Mouse (Mus musculus) liver, adult 2 months (tissue): ENCODE data around the gene Ccdc136. TPM values are rescaled to one million over a fixed set of nuclear protein-coding genes. Genes with fewer than 3 reads are reported as not detected.
A peak's percentile ranks its signal among the peaks of the same experiment; 100 is the strongest.
"Not testable (repeated sequence)": the region's sequence is repeated elsewhere in the genome, so short reads cannot be mapped to it uniquely, and the experiment has no call there.

Source experiments
- DNase-seq: peaks from one replicate; pipeline ENCODE4 v3.0.0-alpha.2; 2011; ENCODE audit warnings: low read depth, low spot score; ENCODE audit errors: extremely low read depth
- H3K27ac ChIP-seq: fragments of 200-500 bp; replicated peaks from 2 replicates; pipeline ENCODE4 v1.5.1; 2012; ENCODE audit warnings: low read depth, mild to moderate bottlenecking, control low read depth, inconsistent platforms, low read length; ENCODE audit not compliant: insufficient read depth
- H3K27me3 ChIP-seq: fragments of 200-500 bp; 2 replicates; pipeline ENCODE4 v1.6.1; 2012; ENCODE audit warnings: mild to moderate bottlenecking, moderate library complexity, low read length, inconsistent platforms; ENCODE audit not compliant: control insufficient read depth, insufficient read depth
- H3K36me3 ChIP-seq: fragments of 200-500 bp; 2 replicates; pipeline ENCODE4 v1.6.1; 2012; ENCODE audit warnings: low read length, inconsistent platforms; ENCODE audit not compliant: control insufficient read depth, insufficient read depth
- H3K4me1 ChIP-seq: fragments of 200-500 bp; 2 replicates; pipeline ENCODE4 v1.6.1; 2011; ENCODE audit warnings: low read length; ENCODE audit not compliant: control insufficient read depth, insufficient read depth
- H3K4me3 ChIP-seq: fragments of 200-500 bp; 2 replicates; pipeline ENCODE4 v1.5.1; 2011; ENCODE audit warnings: low read depth, mild to moderate bottlenecking, control low read depth, low read length, moderate library complexity; ENCODE audit not compliant: insufficient read depth
- H3K79me2 ChIP-seq: fragments of 200-500 bp; 2 replicates; pipeline ENCODE4 v1.6.1; 2012; ENCODE audit warnings: inconsistent platforms, mild to moderate bottlenecking, low read length, moderate library complexity; ENCODE audit not compliant: control insufficient read depth, insufficient read depth
- H3K9ac ChIP-seq: fragments of 200-500 bp; 2 replicates; pipeline ENCODE4 v1.6.1; 2012; ENCODE audit warnings: low read depth, mild to moderate bottlenecking, control low read depth, inconsistent platforms, low read length
- CTCF ChIP-seq: fragments of 200-500 bp; IDR thresholded peaks from 2 replicates; pipeline ENCODE4 v1.5.1; 2011; ENCODE audit warnings: low read depth, low read length, control low read depth
- POLR2A ChIP-seq: fragments of 200-500 bp; IDR thresholded peaks from 2 replicates; pipeline ENCODE4 v1.6.1; 2011; ENCODE audit warnings: low read length, control low read depth; ENCODE audit not compliant: insufficient read depth; ENCODE audit errors: extremely low read depth
- WGBS: fragments of 180-500 bp; shearing (Covaris S2); methylation state at CpG from one replicate; pipeline ENCODE4 v1.1.7; 2018; 5-methylcytosine and 5-hydroxymethylcytosine counted together
- polyA plus RNA-seq: library from polyadenylated mRNA; depleted of rRNA; stranded (reverse); fragments of >200 nt; gene quantifications from 2 replicates; pipeline ENCODE4 v1.2.3, GENCODE M21; 2012
- total RNA-seq: library from RNA; depleted of rRNA; stranded (reverse); fragments of >200 nt; gene quantifications from 2 replicates; pipeline ENCODE4 v1.2.3, GENCODE M21; 2014

Gene Ccdc136
- total and polyA plus RNA-seq, 2 experiments = 0.09 to 0.34 TPM

DNA sequence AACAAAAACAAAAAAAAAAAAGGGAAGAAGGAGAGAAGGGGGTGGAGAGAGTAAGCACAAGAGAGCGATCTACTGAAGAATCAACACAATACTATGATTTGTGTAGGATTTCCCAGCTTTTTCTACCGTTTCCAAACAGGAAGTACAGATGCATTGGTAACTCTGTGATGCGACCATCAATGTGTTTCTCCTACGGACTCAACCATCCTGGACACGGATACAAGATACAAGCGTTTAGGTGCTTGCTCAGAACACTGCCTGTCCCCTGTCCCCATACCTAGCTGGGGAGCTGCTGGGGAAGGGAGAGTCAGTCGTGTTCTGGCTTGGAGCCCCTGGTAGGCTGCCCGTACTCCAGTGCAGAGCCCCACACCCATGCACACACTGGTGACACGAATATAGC lies 6.7 kb upstream of the Ccdc136 start:
- TF ChIP-seq CTCF = no peak
- TF ChIP-seq POLR2A = no peak
- DNase-seq = no peak
- H3K27ac ChIP-seq = no peak overlapping the region
- H3K9ac ChIP-seq = no peak overlapping the region
- no peaks in the 10 kb centered on the region for H3K79me2 ChIP-seq
- peaks cover under 1% of the 10 kb centered on the region; the same call in 1 of the 2 replicates for H3K27me3 ChIP-seq
- WGBS = 47% methylated on average over 9 of the region's 9 CpGs
- H3K4me1 ChIP-seq = peaks cover 3% of the 10 kb centered on the region
- no peaks in the 10 kb centered on the region for H3K36me3 ChIP-seq
- H3K4me3 ChIP-seq = no peak overlapping the region

DNA sequence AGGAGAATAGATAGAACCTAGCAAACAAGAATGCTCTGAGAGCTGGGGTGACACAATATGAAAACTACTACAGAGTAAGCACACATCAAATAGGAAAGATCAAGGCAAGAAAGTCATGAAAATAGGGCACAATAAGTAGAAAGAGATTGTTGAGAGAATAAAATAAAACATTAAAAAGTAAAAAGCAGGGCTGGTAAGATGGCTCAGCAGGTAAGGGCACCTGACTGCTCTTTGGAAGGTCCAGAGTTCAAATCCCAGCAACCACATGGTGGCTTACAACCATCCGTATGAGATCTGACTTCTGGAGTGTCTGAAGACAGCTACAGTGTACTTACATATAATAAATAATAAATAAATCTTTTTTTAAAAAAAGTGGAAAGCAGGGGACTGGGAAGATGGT lies 5.6 kb upstream of the Ccdc136 start:
- H3K9ac ChIP-seq, H3K79me2 ChIP-seq, H3K27ac ChIP-seq, H3K4me1 ChIP-seq, H3K27me3 ChIP-seq, H3K4me3 ChIP-seq, DNase-seq, H3K36me3 ChIP-seq: not testable (repeated sequence)
- WGBS = 73% methylated on average over 1 of the region's 1 CpGs

DNA sequence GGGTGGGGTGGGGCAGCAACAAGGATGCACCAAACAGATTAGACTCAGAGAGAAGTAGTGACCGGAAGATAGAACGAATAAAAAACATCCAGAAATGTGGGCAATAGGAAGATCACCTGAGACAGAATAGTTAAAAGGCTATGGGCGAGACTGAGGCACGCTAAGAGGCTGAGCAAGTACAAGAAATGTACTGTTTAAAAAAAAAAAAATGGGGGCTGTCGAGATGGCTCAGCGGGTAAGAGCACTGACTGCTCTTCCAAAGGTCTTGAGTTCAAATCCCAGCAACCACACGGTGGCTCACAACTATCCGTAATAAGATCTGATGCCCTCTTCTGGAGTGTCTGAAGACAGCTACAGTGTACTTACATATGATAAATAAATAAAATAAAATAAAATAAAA lies 4.9 kb upstream of the Ccdc136 start:
- H3K4me3 ChIP-seq, H3K27me3 ChIP-seq, H3K79me2 ChIP-seq, H3K27ac ChIP-seq, H3K9ac ChIP-seq, DNase-seq, H3K36me3 ChIP-seq, H3K4me1 ChIP-seq: not testable (repeated sequence)
- 72% methylated on average over 8 of the region's 8 CpGs for WGBS

DNA sequence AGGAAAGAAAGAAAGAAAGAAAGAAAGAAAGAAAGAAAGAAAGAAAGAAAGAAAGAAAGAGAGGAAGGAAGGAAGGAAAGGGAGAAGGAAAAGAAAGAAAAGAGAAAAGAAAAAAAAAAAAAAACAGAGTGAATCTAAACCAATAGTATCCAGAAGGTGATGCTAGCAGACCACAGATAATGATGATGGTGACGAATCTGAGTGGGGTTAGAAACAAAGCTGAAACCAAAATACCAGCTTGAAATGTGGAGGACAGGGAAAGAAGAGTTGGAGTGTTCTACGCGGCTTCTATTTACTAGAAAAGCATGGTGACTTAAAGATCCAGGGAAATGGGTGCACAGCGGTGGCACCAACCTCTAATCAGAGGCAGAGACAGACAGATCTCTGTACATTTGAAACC lies 4.3 kb upstream of the Ccdc136 start:
- H3K9ac ChIP-seq = no peak overlapping the region
- H3K36me3 ChIP-seq = no peaks in the 10 kb centered on the region
- WGBS = 71% methylated on average over 4 of the region's 4 CpGs
- no peak for DNase-seq
- no peaks in the 10 kb centered on the region for H3K79me2 ChIP-seq
- peaks cover 8% of the 10 kb centered on the region for H3K4me1 ChIP-seq
- no peak for TF ChIP-seq CTCF
- no peak for TF ChIP-seq POLR2A
- H3K27ac ChIP-seq = no peak overlapping the region
- peaks cover 7% of the 10 kb centered on the region; the same call in 1 of the 2 replicates for H3K27me3 ChIP-seq
- no peak overlapping the region for H3K4me3 ChIP-seq

DNA sequence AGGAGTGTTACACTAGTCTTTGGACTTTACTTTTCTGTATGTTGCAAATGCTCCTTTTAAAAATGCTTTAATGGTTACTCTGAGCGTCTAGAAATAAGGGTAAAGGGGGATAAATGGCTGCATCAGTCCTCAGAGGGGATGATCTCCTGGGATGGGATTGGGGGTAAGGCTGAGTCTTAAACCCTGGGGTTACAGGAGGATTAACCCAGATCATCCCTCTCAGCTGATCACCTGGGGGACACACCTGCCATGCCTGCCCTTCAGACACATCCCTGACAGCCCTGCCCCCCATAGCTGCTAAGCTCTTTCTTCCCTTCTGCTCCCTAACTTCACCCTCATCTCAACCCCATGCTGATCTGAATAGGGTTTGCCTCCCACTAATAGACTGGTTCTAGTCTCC lies 1.8 kb upstream of the Ccdc136 start:
- 89% methylated on average over 1 of the region's 1 CpGs for WGBS
- no peak for DNase-seq
- no peak for TF ChIP-seq CTCF
- TF ChIP-seq POLR2A = no peak

DNA sequence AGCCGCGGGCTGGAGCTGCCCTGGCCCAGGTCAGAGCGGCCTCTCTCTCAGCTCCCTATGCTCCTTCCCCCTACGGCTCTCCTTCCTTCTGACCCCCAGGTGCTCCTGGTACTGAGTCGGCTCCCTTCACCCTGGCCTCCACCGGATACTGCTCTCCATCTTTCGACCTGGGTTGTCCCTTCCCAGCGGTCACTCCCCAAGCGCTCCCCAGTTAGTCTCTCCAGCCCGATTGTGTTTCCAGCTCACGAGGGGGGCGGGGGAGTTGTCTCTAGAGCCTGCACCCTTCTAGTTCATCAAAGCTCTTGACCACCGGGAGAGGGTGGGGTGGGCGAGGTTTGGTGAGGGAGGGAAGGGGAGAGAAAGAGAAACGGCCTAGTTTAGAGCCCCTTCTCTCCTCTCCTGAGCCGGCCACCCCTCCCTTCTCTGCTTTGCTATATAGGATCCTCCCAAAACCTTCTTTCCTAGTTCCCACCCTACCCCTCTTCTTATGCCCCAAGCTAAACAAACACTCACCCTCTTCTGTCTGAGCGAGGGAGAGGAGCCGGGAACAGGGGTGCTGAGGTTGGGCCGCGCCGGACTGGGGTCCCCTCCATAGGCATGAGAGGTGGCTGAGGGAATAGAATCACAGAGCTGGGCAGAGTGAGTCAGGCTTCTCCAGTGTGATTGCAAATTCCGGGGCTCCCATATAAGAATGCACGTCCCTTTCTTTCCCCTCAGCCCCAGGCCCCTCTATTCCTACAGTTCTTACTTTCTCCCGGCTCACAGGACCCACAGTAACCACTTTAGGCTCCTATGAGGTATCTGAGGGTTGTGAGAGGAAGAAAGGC lies 818 bp downstream of the Ccdc136 start:
- no peaks in the 10 kb centered on the region for H3K79me2 ChIP-seq
- no peaks in the 10 kb centered on the region for H3K36me3 ChIP-seq
- no peak for TF ChIP-seq CTCF
- TF ChIP-seq POLR2A = no peak
- WGBS = 13% methylated on average over 24 of the region's 24 CpGs
- peaks cover 10% of the 10 kb centered on the region; the same call in 1 of the 2 replicates for H3K27me3 ChIP-seq
- H3K4me3 ChIP-seq = peak overlapping the region; percentile 56; the same call in 1 of the 2 replicates
- no peak for DNase-seq
- no peak overlapping the region for H3K27ac ChIP-seq
- peaks cover 6% of the 10 kb centered on the region for H3K4me1 ChIP-seq
- H3K9ac ChIP-seq = peak overlapping the region; percentile 40; the same call in 1 of the 2 replicates

More for the DNA sequence above, 1.8 kb upstream of the Ccdc136 start:
- Histone ChIP-seq H3K79me2 (no peaks in the 10 kb centered on the region), H3K4me1 (peaks cover 6% of the 10 kb centered on the region), H3K27ac (no peak overlapping the region), H3K36me3 (no peaks in the 10 kb centered on the region), H3K27me3 (peaks cover 10% of the 10 kb centered on the region; the same call in 1 of the 2 replicates), H3K9ac (no peak overlapping the region), H3K4me3 (no peak overlapping the region)
